Mouse (Mus musculus): ENCODE measurements at regions not wholly inside any gene's neighbourhood (a gene's known extent, or its start where the extent isn't known, plus 50 kb on each side); places are given as distances from the start of the nearest gene placed in this dataset.

GRCm38 (mm10) chr3:34196451-34197162 is 115.5 kb upstream of the Dnajc19 start:
- H3K27ac ChIP-seq = no peak overlapping the region
- no peak overlapping the region for H3K4me3 ChIP-seq (replicated peaks)
- H3K9ac ChIP-seq = no peak overlapping the region
- ATAC-seq (replicated peaks; ENCODE audit: low FRiP score) = no peak
- H3K27me3 ChIP-seq = peaks cover 40% of the 10 kb centered on the region
- no peaks in the 10 kb centered on the region for H3K36me3 ChIP-seq
- H3K4me2 ChIP-seq = no peak overlapping the region
- WGBS = 43% methylated on average over 22 of the region's 22 CpGs
- no peaks in the 10 kb centered on the region for H3K9me3 ChIP-seq (replicated peaks)
- no peaks in the 10 kb centered on the region for H3K4me1 ChIP-seq

GRCm38 (mm10) chr3:34195729-34196450 is 114.8 kb upstream of the Dnajc19 start:
- 68% methylated on average over 13 of the region's 13 CpGs for WGBS
- no peaks in the 10 kb centered on the region for H3K4me1 ChIP-seq

GRCm38 (mm10) chr3:34173416-34174097 is 92.4 kb upstream of the Dnajc19 start:
- Histone ChIP-seq H3K27me3 (no peaks in the 10 kb centered on the region), H3K36me3 (no peaks in the 10 kb centered on the region), H3K4me1 (no peaks in the 10 kb centered on the region), H3K27ac (no peak overlapping the region), H3K9ac (no peak overlapping the region), H3K4me2 (no peak overlapping the region), H3K4me3 (replicated peaks) (no peak overlapping the region), H3K9me3 (replicated peaks) (no peaks in the 10 kb centered on the region)
- no peak for ATAC-seq (replicated peaks; ENCODE audit: low FRiP score)
- WGBS = 84% methylated on average over 6 of the region's 6 CpGs

More at GRCm38 (mm10) chr3:34195729-34196450, 114.8 kb upstream of the Dnajc19 start:
- H3K27ac ChIP-seq = no peak overlapping the region
- H3K9me3 ChIP-seq (replicated peaks) = no peaks in the 10 kb centered on the region
- ATAC-seq (replicated peaks; ENCODE audit: low FRiP score) = no peak
- H3K27me3 ChIP-seq = peaks cover 40% of the 10 kb centered on the region
- H3K4me2 ChIP-seq = no peak overlapping the region
- no peak overlapping the region for H3K4me3 ChIP-seq (replicated peaks)
- no peaks in the 10 kb centered on the region for H3K36me3 ChIP-seq
- H3K9ac ChIP-seq = no peak overlapping the region

- Histone ChIP-seq H3K4me3 (replicated peaks) (no peak overlapping the region), H3K9me3 (replicated peaks) (no peaks in the 10 kb centered on the region), H3K4me1 (no peaks in the 10 kb centered on the region), H3K36me3 (no peaks in the 10 kb centered on the region), H3K9ac (no peak overlapping the region), H3K4me2 (no peak overlapping the region), H3K27me3 (no peaks in the 10 kb centered on the region), H3K27ac (no peak overlapping the region)
- no peak for ATAC-seq (replicated peaks; ENCODE audit: low FRiP score)
- 76% methylated on average over 4 of the region's 4 CpGs for WGBS
Observed at GRCm38 (mm10) chr3:34172899-34173298, 91.8 kb upstream of the Dnajc19 start.

GRCm38 (mm10) chr3:34171893-34172292 is 90.8 kb upstream of the Dnajc19 start:
- H3K4me3 ChIP-seq (replicated peaks) = no peak overlapping the region
- no peaks in the 10 kb centered on the region for H3K27me3 ChIP-seq
- no peaks in the 10 kb centered on the region for H3K9me3 ChIP-seq (replicated peaks)
- H3K4me2 ChIP-seq = no peak overlapping the region
- H3K4me1 ChIP-seq = no peaks in the 10 kb centered on the region
- peak; percentile 79 for ATAC-seq (replicated peaks; ENCODE audit: low FRiP score)
- no peak overlapping the region for H3K27ac ChIP-seq
- WGBS = 43% methylated on average over 6 of the region's 6 CpGs
- H3K36me3 ChIP-seq = no peaks in the 10 kb centered on the region
- no peak overlapping the region for H3K9ac ChIP-seq

GRCm38 (mm10) chr3:34168087-34168486 is 87.0 kb upstream of the Dnajc19 start:
- no peak overlapping the region for H3K4me3 ChIP-seq (replicated peaks)
- 25% methylated on average over 1 of the region's 1 CpGs for WGBS
- ATAC-seq (replicated peaks; ENCODE audit: low FRiP score) = 0 out of 2 replicates have a peak, but pooled peaks have one; percentile 34
- H3K4me1 ChIP-seq = no peaks in the 10 kb centered on the region
- no peaks in the 10 kb centered on the region for H3K9me3 ChIP-seq (replicated peaks)
- no peaks in the 10 kb centered on the region for H3K27me3 ChIP-seq
- H3K27ac ChIP-seq = no peak overlapping the region
- H3K9ac ChIP-seq = no peak overlapping the region
- H3K4me2 ChIP-seq = no peak overlapping the region
- H3K36me3 ChIP-seq = no peaks in the 10 kb centered on the region

GRCm38 (mm10) chr3:34150036-34150435 is 68.9 kb upstream of the Dnajc19 start:
- Histone ChIP-seq H3K36me3 (no peaks in the 10 kb centered on the region), H3K27me3 (no peaks in the 10 kb centered on the region), H3K9ac (no peak overlapping the region), H3K9me3 (replicated peaks) (no peaks in the 10 kb centered on the region), H3K27ac (no peak overlapping the region), H3K4me1 (no peaks in the 10 kb centered on the region), H3K4me2 (no peak overlapping the region), H3K4me3 (replicated peaks) (no peak overlapping the region)
- 64% methylated on average over 2 of the region's 2 CpGs for WGBS
- no peak for ATAC-seq (replicated peaks; ENCODE audit: low FRiP score)

GRCm38 (mm10) chr3:34143652-34144051 is 62.5 kb upstream of the Dnajc19 start:
- H3K9ac ChIP-seq = no peak overlapping the region
- no peaks in the 10 kb centered on the region for H3K4me1 ChIP-seq
- WGBS = 68% methylated on average over 2 of the region's 2 CpGs
- no peaks in the 10 kb centered on the region for H3K36me3 ChIP-seq
- no peak for ATAC-seq (replicated peaks; ENCODE audit: low FRiP score)
- H3K9me3 ChIP-seq (replicated peaks) = no peaks in the 10 kb centered on the region
- H3K4me3 ChIP-seq (replicated peaks) = no peak overlapping the region
- H3K4me2 ChIP-seq = no peak overlapping the region
- no peak overlapping the region for H3K27ac ChIP-seq
- no peaks in the 10 kb centered on the region for H3K27me3 ChIP-seq

GRCm38 (mm10) chr3:34139227-34139626 is 58.1 kb upstream of the Dnajc19 start:
- 82% methylated on average over 9 of the region's 9 CpGs for WGBS

GRCm38 (mm10) chr3:34137984-34138383 is 56.9 kb upstream of the Dnajc19 start:
- Histone ChIP-seq H3K27me3 (no peaks in the 10 kb centered on the region), H3K4me2 (no peak overlapping the region), H3K4me1 (no peaks in the 10 kb centered on the region), H3K9me3 (replicated peaks) (no peaks in the 10 kb centered on the region), H3K9ac (no peak overlapping the region), H3K27ac (no peak overlapping the region), H3K36me3 (no peaks in the 10 kb centered on the region), H3K4me3 (replicated peaks) (no peak overlapping the region)
- WGBS = 84% methylated on average over 7 of the region's 7 CpGs
- no peak for ATAC-seq (replicated peaks; ENCODE audit: low FRiP score)

More at GRCm38 (mm10) chr3:34139227-34139626, 58.1 kb upstream of the Dnajc19 start:
- Histone ChIP-seq H3K9ac (no peak overlapping the region), H3K27me3 (no peaks in the 10 kb centered on the region), H3K9me3 (replicated peaks) (no peaks in the 10 kb centered on the region), H3K4me2 (no peak overlapping the region), H3K36me3 (no peaks in the 10 kb centered on the region), H3K27ac (no peak overlapping the region), H3K4me3 (replicated peaks) (no peak overlapping the region), H3K4me1 (no peaks in the 10 kb centered on the region)
- no peak for ATAC-seq (replicated peaks; ENCODE audit: low FRiP score)

GRCm38 (mm10) chr3:34136385-34136784 is 55.3 kb upstream of the Dnajc19 start:
- Histone ChIP-seq H3K4me2 (no peak overlapping the region), H3K4me1 (no peaks in the 10 kb centered on the region), H3K27ac (no peak overlapping the region), H3K27me3 (no peaks in the 10 kb centered on the region), H3K9me3 (replicated peaks) (no peaks in the 10 kb centered on the region), H3K4me3 (replicated peaks) (no peak overlapping the region), H3K36me3 (no peaks in the 10 kb centered on the region), H3K9ac (no peak overlapping the region)
- 82% methylated on average over 2 of the region's 2 CpGs for WGBS
- no peak for ATAC-seq (replicated peaks; ENCODE audit: low FRiP score)

Measured in kidney, embryonic 15.5 days (tissue).